Mouse (Mus musculus) layer of hippocampus, adult 9-11 months (tissue): ENCODE measurements around the gene Cwc15.
"Not testable (repeated sequence)": the region's sequence is repeated elsewhere in the genome, so short reads cannot be mapped to it uniquely, and the experiment has no call there.

Experiments used
- DNase-seq: peaks from one replicate; pipeline ENCODE4 v3.0.0; 2022

The Cwc15 gene

GRCm38 (mm10) chr9:14500023-14500915 is at the start of gene Cwc15, which contains the start of gene Kdm4d:
Cwc15 (plus strand) TSS chr9:14500617.
Kdm4d (minus strand) TSS chr9:14500482.
- peak; percentile 99 for DNase-seq

GRCm38 (mm10) chr9:14451120-14451519 is 49.3 kb upstream of the Cwc15 start:
- DNase-seq, result not testable (repeated sequence)

DNA sequence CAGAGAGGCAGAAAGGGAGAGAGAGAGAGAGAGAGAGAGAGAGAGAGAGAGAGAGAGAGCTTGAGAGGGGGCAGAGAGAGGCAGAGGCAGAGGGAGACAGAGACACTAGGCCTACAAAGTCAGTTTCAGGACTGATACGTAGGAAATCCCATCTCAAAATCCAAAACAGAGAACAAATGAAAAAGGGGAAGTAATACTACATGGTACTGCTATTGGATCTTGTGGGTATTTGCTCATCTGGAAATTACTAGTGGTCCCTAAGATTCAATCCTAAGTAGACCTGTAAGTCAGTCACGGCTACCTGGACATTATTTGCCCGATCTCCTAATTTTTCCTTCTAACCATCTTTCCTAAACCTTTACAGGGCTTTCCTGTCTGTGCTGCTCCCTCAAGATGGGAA is 44.1 kb upstream of the Cwc15 start:
- no peak for DNase-seq

DNA sequence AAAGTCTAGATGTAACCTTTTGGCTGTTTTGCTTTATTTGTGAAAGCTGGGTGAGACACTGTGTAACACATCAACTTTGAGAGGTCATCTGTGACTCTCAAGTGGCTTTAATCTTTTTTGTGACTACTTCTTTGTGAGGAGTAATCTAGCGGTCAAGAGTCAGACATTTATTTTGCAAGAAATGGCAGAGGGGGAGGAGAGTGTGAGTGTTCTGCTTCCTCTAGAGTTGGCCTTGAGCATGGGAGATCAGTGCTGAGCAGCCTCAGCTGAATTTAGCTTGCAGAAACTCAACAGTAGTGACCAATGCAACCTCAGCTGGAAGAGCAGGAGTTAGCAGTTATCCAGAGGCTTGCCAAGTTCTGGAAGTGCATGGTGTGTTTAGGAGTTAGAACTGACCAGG is 37.9 kb upstream of the Cwc15 start:
- DNase-seq, result not testable (repeated sequence)

DNA sequence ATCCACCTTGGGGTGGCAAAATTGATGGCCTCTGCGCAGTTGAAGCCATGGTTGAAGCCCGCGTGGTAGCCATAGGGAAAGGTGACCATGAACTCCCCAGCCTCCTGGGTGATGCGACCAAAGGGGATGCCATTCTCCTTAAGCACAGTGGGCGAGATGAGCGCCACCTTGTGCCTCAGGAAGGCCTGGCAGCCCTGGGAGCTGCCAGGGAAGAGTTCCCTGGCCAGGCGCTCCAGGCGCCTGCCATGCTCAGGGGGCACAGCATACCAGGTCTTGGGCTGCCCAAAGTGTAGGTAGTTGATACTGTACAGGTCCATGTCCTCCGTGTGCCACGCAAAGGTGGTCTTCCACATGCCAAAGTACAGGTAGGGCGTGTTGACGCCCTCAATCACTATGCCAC is 36.7 kb upstream of the Cwc15 start:
- not testable (repeated sequence) for DNase-seq

DNA sequence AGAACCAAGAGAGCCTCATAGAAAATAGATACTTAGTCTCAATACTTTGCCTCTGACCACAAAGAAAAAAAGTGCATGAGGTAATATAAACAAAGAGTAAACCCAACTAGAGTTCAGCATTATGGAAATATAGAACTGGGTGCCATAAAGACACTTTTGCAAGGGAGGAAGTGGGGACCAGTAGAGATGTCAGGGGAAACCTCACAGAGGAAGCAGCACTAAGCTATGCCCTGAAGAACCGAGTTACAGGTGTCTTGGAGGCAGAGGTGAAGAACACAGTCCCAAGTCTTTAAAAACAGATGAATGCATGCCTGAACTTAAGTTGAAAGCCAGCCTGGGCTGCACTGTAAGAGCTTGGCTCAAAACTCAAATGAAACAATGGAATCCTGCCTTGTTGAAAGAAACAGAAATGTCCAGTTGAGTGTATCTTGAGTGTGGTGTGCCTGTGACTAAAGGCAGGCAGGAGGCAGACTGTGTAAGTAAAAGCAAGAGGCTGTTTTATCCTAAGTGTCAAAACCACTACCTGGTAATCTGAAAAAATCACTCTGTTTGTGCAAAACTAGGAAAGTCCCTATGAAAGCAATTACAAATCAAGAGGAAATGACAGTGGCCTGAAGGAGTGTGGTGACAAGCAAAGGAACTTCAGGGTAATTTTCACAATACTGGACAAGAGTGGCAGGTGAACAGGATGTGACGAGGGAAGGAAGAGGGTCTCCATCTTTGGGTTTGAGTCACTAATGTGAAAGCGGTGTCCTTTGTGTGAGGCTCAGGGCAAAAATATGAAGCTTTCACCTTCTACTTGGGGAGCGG is 1.3 kb upstream of the Cwc15 start:
- DNase-seq, result no peak

DNA sequence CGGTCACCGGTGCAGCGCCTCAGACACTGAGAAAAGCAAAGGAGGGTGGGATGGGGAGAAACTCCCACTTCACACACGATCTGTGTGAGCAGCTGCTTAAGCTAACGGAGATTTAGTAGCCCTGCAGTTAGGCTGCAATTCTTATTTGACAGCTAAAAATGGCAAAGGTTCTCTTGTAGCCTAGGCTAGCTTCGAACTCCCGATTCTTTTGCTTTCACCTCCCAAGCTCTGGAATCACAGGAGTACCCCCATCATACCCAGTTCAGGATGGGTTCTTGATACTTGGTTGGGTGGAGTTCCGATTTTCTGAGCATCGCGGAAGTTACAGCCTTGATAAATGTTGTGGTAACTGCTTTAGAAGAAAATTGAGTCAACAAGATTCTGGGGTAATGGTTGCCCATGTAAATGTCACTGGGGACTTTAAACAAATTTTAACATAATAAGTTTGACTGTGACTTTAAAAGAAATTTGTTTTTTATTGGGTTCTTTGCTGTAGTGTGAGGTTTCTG is 553 bp downstream of the Cwc15 start:
- DNase-seq, result no peak

GRCm38 (mm10) chr9:14512633-14513445 is 12.4 kb downstream of the Cwc15 start:
- DNase-seq, result no peak

DNA sequence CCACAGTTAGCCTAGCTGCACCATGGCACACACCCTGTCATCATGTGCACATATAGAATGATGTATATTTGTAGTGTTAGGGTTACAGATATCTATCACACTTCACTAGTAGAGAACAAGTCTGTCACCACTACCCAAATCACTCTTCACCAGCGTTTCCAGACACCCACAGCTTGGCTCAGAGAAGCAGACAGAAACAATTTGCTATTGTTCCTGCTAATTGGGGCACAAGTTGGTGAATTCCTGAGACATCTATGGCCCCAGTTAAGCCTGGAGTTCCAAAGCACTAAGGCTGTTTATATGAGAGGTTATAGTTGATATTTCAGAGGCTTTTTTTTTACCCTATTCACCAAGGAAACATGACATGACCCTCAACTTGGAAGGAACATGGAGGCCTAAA is 16.9 kb downstream of the Cwc15 start:
- DNase-seq, result no peak

- no peak for DNase-seq
Measured at GRCm38 (mm10) chr9:14518105-14518504, 17.7 kb downstream of the Cwc15 start.

DNA sequence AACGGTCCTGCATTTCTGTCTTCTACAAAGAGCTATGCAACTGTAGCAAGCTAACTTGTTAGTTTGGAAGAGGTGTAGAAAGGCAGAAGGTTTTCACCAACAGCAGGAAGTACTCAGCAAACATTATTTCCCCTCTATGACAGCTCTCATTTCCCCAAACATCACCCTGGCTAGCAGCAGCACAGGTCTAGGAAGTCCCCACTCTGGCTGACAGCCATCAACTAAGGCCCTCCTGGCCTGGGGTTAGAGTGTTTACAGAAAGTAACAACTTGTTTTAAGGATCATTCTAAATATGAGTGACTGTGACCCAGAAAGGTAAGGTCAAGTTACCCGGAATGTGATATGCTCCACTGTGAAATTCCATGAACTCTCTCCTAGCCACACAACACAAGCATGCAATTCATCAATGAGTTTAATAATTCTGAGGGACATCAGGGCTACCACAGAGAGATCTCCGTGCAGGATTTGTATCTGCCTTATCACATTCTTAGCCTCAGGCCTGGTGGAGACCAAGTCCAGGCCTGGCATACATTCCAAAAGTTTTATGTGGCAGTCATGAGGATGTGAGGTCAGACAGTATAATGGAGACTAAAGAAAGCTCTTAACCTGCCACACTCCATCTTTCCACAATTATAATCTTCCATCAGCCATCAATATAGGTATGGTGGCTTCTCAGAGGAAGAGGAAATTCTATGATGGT is 20.7 kb downstream of the Cwc15 start:
- no peak for DNase-seq

- DNase-seq, result no peak
Measured at GRCm38 (mm10) chr9:14521695-14522094, 21.3 kb downstream of the Cwc15 start.

- peak; percentile 73 for DNase-seq
Measured at GRCm38 (mm10) chr9:14523408-14524043, 23.1 kb downstream of the Cwc15 start.

- no peak for DNase-seq
Measured at GRCm38 (mm10) chr9:14530004-14530403, 29.6 kb downstream of the Cwc15 start.

DNA sequence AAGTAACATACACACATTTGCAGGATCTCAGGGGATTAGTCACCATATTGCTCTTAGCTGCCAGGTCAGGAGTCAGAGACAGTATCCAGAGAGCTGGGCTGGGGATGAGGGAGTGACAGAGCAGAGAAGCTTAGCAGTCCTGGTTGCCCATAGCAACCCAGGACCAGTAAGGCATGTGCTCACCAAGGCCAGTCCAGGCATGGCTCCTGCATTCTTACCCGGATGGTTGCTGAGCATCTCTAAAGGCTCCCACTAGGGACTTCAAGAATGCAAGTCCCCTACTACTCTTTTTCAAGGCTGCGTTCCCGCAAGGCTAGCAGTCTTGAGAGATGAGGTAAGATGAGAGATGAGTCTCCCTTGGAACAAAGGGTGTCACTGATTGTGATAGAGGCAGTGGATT is 31.9 kb downstream of the Cwc15 start:
- no peak for DNase-seq

GRCm38 (mm10) chr9:14533659-14534058 is 33.2 kb downstream of the Cwc15 start:
- DNase-seq, result no peak

DNA sequence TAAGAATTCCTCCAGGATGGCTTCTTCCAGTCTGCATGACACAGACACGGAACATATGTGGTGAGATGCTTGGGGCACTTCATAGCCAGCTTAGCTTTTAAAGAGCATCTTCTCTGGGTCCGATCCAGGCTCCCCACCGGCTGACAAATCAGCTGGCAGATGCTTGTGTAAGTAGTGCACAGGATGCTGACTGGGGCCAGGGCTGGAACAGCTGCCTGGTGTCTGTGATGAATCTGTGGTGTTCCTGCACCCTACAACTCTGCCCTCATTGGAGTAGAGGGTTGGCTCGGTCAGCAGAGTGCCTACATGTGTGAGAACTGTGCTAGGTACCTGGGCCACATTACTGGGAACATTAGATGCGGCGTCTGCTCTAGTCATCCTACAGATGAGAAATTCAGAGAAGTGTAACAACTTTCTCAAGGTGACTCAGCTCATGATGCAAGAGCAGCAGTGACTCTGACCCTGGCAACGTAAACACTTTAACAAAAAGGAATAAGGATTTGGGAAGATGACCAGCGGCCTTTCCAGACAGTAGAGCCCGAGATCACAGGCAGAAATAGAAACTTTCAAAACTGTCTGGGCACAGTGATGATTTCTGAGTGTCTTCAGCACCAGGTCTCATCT is 34.5 kb downstream of the Cwc15 start:
- no peak for DNase-seq

DNA sequence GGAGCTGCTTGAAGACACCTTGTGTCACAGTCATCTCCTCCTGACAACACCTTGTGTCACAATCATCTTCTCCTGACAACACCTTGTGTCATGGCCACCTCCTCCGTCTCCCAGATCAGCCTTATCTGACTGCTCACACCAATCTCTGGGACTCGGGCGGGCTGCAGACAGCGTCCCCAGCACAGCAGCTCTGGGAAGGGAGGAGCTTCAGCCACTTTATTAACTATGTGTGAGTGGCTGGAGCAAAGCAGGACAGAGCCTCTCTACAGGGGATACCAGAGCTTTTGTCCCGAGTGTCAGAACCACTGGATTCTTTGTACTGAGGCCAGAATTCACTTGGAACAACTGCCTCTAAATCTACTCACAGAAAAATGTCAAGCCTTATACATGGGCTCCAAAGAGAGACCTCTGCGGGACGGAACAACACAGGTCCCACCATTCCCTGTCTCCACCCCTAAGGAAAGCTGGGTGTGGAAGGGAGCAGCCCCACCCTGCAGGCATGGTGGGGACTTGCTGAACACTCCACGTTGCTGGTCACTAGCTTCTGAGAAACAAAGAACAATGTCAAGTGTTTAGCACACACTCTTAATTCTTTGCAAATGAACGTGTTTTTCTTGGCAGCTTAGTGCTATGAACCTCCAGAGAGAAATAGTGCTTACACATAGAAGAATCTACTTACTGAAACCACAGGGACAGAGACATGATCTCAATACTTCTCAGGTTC is 43.8 kb downstream of the Cwc15 start:
- no peak for DNase-seq

DNA sequence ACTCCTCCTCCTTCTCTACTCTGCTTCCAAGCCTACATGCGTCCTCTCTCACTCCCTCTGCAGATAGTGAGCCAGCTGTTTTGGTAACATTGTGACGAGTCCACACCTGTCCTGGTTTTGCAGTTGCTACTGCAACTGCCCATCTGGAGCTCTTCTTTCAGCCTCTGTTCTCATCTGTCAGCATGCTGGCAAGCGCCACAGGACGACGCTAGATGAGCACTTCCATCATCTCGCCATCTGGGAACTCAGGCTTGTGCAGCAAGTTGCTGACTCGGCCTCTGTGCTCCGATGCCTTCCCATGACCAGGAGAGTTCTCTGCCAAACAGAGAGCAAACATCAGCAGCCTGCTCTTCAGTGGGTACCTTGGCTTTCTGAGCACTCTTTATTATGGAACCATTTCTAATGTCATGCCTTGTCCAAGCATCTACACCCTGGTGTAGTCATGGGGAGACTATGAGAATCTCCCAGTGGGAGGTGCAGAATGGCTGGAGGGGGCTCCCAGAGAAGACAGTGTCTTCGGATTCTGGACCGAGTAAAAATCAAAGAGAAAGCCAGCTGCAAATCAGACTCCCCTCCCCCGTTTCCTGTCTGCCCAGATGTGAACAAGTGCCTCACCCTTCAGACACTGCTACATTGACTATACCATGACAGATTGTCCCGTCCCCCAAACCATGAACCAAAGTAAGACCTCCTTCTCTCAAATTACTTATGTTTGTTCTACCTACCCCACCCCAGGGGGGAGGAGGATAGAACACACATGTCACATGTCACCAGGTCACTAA is 47.4 kb downstream of the Cwc15 start:
- DNase-seq, result no peak

DNA sequence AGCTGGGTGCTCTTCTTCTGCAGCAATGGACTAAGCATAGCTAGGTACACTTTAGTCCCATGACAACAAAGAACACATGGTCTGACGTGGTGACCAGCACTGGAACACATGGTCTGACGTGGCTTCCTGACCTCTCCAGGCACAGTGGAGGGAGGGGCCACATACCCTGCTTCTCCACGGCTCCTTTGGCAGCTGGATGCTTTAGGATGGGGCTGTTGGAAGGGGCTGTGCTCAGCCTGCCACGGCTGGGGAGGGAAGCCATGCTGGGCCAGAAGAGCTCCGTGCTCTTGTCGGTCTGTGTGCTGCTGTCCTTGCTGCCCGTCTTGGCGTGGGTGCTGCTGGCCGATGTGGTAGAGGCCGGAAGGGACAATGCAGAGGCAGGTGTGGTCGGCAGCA is 47.9 kb downstream of the Cwc15 start:
- DNase-seq, result no peak
